Mouse (Mus musculus) Patski (cell line): ENCODE data around the gene Adamts9. TPM values are rescaled to one million over a fixed set of nuclear protein-coding genes. Genes with fewer than 3 reads are reported as not detected.

Experiments used
- ATAC-seq: fragments of 100-300 bp; one replicate; pipeline ENCODE4 v1.8.0; 2021
- CTCF ChIA-PET: fragments of 350-600 bp; sonication (Branson Sonifier 250); formaldehyde crosslinking; loops from one replicate; lab custom pipeline; 2022; ENCODE audit warnings: inconsistent platforms; lab: Charles Lee
- POLR2A ChIA-PET: fragments of 350-600 bp; sonication (Branson Sonifier 250); formaldehyde crosslinking; loops from one replicate; lab custom pipeline; 2022; ENCODE audit warnings: antibody characterized with exemption, inconsistent platforms; lab: Charles Lee
- DNase-seq: peaks from one replicate; pipeline ENCODE4 v3.0.0-alpha.2; 2011; ENCODE audit warnings: low read depth, low spot score
- H3K27me3 ChIP-seq: fragments of 371-371 bp; one replicate; pipeline ENCODE4 v1.5.1; 2021
- CTCF ChIP-seq: fragments of 100-300 bp; IDR thresholded peaks from one replicate; pipeline ENCODE4 v1.5.1; 2021
- in situ Hi-C: fragments of 300-500 bp; cut with MboI; formaldehyde crosslinking; loops from 3 replicates; pipeline ENCODE4 v1.11.1; 2018; ENCODE audit warnings: low pct_unique_long_range_greater_than_20kb, mixed read lengths
- polyA plus RNA-seq: library from polyadenylated mRNA; unstranded; gene quantifications from one replicate; pipeline ENCODE4 v1.2.3, GENCODE M21; 2021

Adamts9 gene
- 17.9 TPM for polyA plus RNA-seq

DNA sequence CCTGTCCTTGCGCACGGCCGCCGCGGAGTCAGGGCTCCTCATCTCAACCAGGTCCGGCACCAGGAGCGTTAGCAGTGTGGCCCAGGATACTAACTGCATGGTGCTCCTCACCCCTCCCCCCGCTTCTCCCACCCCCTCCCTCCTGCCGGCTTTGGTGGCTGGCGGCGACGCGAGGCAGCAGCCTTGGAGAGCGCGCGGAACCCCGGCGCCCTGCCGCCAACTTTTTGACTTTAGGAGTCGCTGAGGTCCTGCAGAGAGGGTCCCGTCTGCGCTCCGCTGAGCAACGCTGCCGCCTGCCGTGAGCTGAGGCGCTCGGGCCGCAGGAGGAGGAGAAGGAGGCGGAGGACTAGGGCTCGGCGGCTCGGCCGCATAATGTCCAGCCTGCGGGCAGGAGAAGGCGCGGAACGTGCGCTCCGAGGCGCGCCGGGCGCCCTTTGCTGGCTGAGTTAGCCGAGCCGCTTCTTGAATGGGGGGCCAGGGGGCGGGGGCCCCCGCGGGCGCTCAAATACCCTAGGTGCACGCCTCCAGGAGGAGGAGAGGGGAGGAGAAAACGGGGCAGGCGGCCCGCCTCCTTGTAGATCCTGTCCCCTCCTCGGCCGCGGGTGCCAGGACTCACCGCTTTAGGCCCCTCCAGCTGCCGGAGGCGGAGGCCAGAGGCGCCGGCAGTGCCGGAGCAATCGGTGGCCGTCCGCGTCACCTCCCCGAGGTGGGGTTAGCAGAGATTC, at the start of gene Adamts9:
Adamts9 (minus strand) TSS at position 436 of the 725 bp plus-strand sequence.
- H3K27me3 ChIP-seq: peaks cover 4% of the 10 kb centered on the region
- TF ChIP-seq CTCF: no peak
- in situ Hi-C loops: loop anchor here (5.0 kb wide), 1 partner anchor 504 kb away; no protein-coding TSS in a partner anchor
- ChIA-PET CTCF (no interaction called here), POLR2A (no interaction called here)
- ATAC-seq (peak; percentile 15), DNase-seq (no peak)

DNA sequence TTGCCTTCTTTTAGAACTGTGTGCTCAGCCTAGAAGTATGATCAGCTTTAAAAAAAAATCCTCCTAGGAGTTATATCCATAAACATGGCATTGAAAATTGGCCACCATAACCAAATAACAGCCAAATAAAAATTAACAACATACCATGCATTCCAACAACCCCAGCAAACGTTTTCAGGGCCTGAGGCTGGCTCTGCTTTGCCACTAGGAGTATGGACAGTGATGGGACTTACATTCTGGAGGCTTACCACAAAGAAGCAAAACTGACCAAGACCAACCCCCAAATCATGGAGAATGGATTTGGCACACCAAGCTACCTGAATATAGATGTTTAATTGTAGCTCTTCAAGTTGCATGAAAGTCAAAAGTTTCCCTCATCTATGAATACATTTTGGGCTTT, 48.3 kb upstream of the Adamts9 start:
- DNase-seq: peak; percentile 46
- no peak for TF ChIP-seq CTCF
- POLR2A ChIA-PET: no interaction called here
- in situ Hi-C loops: no loop called here
- ATAC-seq: peak; percentile 85
- no peaks in the 10 kb centered on the region for H3K27me3 ChIP-seq
- CTCF ChIA-PET: interaction anchor here (0.9 to 2.0 kb wide), 5 partner anchors 10 to 257 kb away, joined by 3 to 5 read pairs (median 4); no protein-coding TSS in a partner anchor

DNA sequence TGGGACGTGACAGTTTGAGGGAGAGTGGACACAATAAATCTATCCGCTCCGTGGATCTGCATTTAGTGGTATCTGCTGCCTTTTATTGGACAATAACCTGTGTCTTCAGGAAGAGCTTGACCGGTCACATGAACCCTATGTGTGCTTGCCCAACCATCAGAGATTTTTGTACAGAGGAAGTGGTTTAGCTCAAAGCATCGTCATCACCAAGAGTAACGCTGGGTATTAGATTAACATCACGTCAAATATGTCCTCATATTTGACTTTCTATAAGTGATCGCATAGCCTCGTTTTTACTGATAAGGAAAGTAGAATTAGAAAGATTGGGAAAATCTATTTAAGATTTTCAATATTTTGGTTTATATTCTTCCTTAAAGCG, 45.3 kb upstream of the Adamts9 start:
- CTCF ChIA-PET: no interaction called here
- H3K27me3 ChIP-seq: no peaks in the 10 kb centered on the region
- in situ Hi-C loops: no loop called here
- TF ChIP-seq CTCF: no peak
- DNase-seq (no peak), ATAC-seq (no peak)
- POLR2A ChIA-PET: interaction anchor here (1.3 kb wide), 1 partner anchor 15 kb away, joined by 4 read pairs; no protein-coding TSS in a partner anchor

DNA sequence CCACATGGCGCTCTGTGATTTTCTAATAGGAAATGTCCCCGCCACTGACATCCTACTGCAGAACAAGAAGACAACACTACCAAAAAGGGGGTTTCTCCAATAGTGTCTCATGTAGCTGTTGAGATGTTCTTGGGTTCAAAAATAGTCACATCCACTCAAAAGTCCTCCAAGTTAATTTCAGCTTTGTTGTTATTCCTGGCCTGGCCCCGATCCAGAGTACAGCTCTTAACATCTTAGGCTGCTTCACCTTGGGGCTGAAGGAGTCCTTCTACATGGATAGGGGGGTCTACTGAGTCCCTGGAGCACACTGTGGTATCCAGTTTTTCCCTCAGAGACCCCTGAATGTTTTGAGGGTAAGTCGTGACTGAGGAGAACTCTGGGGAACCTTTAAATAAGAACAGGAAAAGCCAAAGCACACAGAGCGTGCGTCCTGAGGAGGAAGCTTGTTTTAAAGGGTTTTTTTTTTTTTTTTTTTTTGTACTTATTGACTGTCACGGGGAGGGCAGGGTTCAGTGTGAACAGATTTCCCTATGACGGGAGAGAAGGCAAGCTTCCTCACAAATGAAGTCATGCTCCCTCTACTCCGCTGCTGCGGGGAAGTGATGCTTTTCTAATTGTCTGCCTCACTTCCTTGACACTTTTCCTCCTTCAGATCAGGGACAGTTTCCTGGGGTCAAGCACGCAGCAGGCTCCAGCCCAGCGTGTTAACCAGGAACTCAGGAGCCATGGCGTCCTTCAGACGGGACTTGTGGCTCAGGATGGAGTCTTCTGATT, 44.7 kb upstream of the Adamts9 start:
- ATAC-seq: no peak
- DNase-seq: no peak
- H3K27me3 ChIP-seq: no peaks in the 10 kb centered on the region
- TF ChIP-seq CTCF: no peak
- in situ Hi-C loops: no loop called here
- POLR2A ChIA-PET: interaction anchor here (1.3 kb wide), 1 partner anchor 15 kb away, joined by 4 read pairs; no protein-coding TSS in a partner anchor
- CTCF ChIA-PET: no interaction called here

DNA sequence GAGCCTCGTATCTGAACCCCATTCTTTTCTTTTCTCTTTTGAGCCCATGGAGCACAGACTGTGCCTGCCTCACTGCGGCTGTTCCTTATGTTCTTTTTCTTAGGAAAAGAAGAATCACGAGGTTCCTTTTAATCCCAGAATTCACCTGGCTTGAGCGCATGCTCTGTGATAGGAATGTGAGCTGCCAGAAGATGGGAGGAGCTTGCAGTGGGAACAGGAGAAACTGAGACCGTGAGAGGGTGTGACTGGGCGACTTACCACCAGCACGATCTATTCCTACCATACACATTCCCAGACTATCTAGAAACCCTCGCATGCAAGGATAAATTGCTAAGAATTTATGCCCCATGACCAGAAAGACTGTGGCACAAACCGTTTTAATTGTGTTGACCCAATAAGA, 44.1 kb upstream of the Adamts9 start:
- ChIA-PET CTCF (no interaction called here), POLR2A (no interaction called here)
- no peak for DNase-seq
- TF ChIP-seq CTCF: no peak
- H3K27me3 ChIP-seq: no peaks in the 10 kb centered on the region
- in situ Hi-C loops: no loop called here
- ATAC-seq: no peak

DNA sequence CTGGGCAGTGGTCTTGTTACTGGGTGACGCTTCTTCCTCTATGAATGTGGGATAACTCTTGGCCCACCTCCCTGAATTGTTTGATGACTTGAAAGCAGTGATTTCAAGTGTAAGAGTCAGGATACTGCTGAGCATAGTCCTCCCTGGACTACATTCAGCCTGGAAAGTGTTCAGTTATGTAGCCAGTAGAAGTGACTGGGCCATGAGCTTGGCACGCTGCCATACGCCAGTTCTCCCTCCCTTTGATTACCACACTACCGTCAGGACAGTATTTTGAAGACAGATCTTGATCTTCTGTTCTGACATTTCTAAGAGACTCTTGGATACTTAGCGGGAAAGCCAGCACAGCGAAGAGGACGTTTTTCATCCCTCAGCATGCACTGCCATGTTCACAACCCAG, 40.1 kb upstream of the Adamts9 start:
- ATAC-seq (no peak), DNase-seq (no peak)
- ChIA-PET POLR2A (no interaction called here), CTCF (no interaction called here)
- H3K27me3 ChIP-seq: no peaks in the 10 kb centered on the region
- TF ChIP-seq CTCF: no peak
- in situ Hi-C loops: no loop called here

DNA sequence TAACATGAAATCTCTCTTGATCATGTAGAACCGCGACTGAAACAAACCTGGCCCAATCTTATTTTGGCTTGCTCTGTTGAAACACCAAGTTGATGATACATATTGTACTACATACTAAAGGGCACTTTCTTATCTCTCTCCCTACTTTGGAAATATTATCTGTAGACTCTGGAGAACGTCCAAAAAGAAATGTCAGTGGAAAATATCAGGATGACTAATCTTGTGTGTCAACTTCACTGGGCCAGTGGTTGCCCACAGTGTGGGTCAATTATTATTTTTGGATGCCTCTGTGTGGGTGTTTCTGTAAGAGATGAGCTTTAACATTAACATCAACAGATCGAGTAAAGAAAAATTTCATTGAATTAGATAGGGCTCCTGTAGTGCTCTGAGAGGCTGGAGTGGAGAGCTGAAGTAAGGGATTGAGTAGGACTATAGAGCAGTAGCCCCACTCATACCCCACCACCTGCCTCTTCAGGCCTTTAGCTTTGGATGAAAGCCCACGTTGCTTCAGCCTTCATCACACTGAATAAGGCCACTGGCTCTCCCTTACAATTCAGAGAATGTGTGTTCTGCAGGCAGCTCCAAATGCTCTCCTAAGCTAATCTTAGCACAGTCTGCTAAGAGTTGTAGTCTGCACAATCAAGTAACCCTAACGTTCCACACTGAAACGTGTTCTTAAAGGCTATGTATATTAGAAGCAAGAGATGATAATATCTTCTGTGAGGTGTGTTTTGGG, 38.3 kb upstream of the Adamts9 start:
- no peak for DNase-seq
- H3K27me3 ChIP-seq: no peaks in the 10 kb centered on the region
- CTCF ChIA-PET: interaction anchor here (1.4 to 1.7 kb wide), 2 partner anchors 10 to 22 kb away, joined by 3 to 5 read pairs; no protein-coding TSS in a partner anchor
- no peak for TF ChIP-seq CTCF
- in situ Hi-C loops: no loop called here
- POLR2A ChIA-PET: no interaction called here
- no peak for ATAC-seq

DNA sequence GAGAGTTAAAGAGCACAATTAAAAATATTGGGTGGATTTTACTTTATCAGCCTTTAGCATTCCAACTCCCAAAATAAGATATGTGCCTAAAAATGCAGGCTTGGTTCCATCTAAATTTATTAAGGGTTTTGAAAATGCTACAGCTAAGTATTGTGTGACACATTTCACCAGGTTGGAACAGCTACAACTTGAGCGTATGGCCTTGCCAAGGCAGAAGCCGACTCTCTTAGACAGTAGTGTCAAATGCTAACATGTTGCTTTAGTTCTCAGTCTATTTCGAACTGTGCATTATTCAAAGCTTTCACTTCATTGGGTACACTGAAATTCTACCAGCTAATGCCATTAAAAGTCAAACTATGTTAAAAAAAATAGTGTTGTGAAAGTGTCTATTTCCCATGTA, 30.0 kb upstream of the Adamts9 start:
- in situ Hi-C loops: no loop called here
- ChIA-PET POLR2A (no interaction called here), CTCF (no interaction called here)
- TF ChIP-seq CTCF: no peak
- ATAC-seq: no peak
- no peak for DNase-seq
- H3K27me3 ChIP-seq: no peaks in the 10 kb centered on the region

DNA sequence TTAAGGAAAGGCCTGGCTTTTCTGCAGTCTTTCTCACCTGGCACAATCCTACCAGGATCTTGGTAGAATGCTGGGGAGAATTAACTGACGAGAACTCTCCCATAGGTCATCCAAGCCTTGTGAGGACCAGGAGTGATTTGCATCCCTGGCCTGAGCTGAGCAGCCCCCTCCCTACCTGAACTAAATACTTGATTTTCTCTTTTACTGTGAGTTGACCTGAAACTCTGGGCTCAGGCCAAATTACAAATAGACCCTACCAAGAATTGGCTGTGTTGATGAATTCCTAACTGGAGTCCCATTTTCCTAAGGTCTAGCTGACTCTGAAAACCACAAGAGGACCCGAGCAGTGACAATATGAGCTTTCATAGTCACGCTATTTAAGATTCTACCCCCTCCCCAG, 25.4 kb upstream of the Adamts9 start:
- CTCF ChIA-PET: no interaction called here
- ATAC-seq (no peak), DNase-seq (no peak)
- no peak for TF ChIP-seq CTCF
- in situ Hi-C loops: no loop called here
- POLR2A ChIA-PET: no interaction called here
- H3K27me3 ChIP-seq: no peaks in the 10 kb centered on the region

DNA sequence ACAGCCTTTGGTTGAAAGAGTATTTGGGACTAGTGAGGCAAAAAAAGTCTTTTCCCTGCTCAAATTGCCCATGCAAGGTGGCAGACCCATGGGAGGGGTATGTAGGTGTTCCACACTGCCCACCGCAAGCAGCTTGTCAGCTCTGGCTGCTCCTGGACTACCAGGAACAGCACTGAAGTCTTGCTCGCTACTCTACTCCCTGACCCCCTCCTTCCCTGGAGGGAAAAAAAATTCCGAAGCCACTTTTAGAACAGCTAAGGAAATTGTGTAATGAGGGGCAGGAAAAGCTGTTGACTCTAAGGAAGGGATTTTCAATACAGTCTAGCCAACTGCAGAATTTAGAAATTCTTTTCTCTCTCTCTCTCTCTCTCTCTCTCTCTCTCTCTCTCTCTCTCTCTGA, 24.9 kb upstream of the Adamts9 start:
- ATAC-seq (no peak), DNase-seq (no peak)
- ChIA-PET CTCF (no interaction called here), POLR2A (no interaction called here)
- TF ChIP-seq CTCF: no peak
- in situ Hi-C loops: no loop called here
- no peaks in the 10 kb centered on the region for H3K27me3 ChIP-seq

DNA sequence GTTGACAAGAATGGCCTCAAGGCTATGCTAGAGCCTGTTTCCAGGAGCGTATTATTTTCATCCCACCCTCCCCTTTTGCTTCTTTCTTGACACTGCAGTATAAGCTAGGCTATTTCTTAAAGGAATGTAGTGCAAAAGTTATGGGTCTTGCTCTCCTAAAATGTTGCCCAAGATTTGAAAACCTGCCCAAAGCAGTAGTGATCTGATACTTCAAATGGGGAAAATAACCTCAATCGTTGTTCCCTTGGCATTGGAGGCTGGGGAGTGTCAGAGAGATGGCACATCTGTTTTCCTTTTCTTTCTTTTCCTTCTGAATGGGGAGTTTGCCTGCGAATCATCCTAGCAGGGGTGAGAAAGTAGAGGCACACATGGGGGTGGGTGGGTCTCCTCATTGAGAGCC, 19.7 kb upstream of the Adamts9 start:
- ChIA-PET POLR2A (no interaction called here), CTCF (no interaction called here)
- ATAC-seq: no peak
- no peak for DNase-seq
- no peaks in the 10 kb centered on the region for H3K27me3 ChIP-seq
- in situ Hi-C loops: no loop called here
- no peak for TF ChIP-seq CTCF
